Mouse (Mus musculus) kidney, adult 11 months (tissue): ENCODE measurements around the gene Thegl.
"Not testable (repeated sequence)": the region's sequence is repeated elsewhere in the genome, so short reads cannot be mapped to it uniquely, and the experiment has no call there.

ENCODE experiments used
- DNase-seq: peaks from one replicate; pipeline ENCODE4 v3.0.0; 2022

Gene Thegl

GRCm38 (mm10) chr5:77096194-77096593, 80.4 kb downstream of the Thegl start:
- DNase-seq, result not testable (repeated sequence)

DNA sequence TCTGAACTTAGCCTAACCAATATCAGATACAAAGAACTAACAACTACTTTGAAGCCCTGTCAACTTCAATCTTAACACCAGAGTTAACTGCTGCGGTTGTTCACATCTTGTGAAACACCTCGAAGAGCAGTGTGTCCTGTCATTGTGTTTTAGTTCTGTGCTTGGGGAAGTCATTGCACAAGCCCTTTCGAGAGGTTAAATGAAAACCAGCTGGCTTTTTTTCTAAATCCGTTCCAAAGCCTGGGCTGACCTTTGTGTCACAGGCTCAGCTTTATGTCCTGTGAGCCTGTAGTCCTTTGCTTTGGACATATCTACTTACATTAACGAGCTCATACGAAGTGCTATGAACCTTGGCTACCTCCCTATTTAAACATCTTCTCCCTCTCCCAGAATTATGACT, 81.9 kb downstream of the Thegl start:
- peak; percentile 39 for DNase-seq

- no peak for DNase-seq
These were observed 83.1 kb downstream of the Thegl start for GRCm38 (mm10) chr5:77098874-77099273.

- DNase-seq, result peak; percentile 31
These were observed 83.6 kb downstream of the Thegl start for GRCm38 (mm10) chr5:77099317-77099996.

DNA sequence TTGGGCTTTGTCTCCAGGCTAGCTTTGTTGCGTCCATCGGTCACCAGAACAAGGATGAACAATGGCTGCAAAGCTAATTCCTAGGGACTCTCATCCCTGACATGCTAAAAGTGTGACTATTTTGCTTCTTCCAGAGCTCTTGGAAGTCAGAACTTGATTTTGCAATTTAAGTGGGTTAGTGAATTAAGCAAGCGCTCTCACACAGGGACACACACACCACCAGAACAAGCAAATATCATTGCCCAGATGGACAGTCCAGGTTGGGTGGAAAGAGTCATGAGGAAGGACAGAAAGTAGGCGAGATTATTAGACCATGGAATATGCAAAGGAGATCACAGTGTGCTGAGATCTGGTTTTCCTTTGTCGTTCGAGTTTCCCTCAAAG, 84.2 kb downstream of the Thegl start:
- no peak for DNase-seq

DNA sequence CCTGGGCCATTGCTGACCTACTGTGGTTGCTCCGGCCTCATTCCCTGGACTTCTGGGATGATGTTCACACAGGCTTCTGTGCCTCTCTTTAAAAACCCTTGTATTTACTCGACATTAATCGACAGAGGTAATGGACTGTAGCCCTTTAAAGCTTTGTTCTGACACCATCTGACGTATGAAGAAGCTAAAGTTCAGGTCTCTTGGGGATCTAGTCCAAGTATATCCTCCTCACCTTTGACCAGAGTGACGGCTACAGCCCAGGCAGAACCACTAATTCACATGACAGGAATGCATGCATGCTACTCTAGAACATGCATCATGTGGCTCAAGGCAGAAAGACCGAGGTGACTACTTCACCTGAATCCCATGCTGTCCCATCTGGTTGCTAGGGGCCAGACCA, 84.9 kb downstream of the Thegl start:
- DNase-seq, result no peak

GRCm38 (mm10) chr5:77102522-77103365, 86.9 kb downstream of the Thegl start:
- DNase-seq, result no peak

DNA sequence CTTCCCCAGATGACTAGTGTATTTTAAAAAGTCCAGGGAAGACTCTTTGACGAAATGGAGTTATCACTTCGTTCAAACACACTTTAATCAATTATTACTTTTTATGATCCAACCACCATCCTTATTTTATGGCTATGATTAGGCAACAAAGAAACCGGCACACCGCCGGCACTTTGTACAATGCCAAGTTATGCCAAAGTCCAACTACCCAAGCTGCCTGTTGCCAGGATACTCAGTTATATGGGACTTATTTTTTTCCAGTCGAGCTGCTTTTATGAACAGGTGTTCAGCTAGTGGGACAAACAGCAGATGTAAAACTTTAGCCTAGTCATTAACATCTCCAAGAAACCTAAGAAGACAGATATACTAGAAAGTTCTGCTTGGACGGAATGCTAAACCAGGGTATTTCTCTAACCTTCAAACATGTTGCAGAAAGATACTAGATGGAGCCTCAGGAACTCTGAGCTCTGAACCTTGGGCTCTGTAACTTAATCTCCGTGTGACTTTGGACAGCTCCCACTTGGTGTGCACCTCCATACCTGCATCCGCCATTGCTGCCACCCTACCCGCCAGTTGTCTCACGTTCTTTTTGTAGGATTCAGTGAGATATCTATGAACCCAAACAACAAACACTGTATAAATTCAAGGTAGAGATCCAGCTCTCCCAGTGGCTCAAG, 91.5 kb downstream of the Thegl start:
- peak; percentile 18 for DNase-seq

DNA sequence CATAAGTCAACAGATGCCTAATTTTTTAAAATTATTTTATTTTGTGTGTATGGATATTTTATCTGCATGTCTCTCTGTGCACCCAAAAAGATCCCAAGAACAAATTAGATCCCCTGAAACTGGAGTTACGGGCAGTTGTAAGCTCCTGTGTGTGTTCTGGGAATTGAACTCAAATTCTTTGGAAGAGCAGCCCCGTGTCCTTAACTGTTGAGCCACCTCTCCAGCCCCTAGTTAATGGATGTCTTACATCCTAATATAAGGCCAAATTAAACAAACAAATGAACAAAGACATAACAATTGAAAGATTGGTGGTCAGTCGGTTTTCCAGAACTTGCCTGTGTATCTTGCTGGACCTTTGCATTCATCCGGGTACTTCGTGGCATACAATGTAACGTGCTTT, 93.0 kb downstream of the Thegl start:
- DNase-seq, result no peak

GRCm38 (mm10) chr5:77109814-77110213, 94.0 kb downstream of the Thegl start:
- DNase-seq, result no peak
